Mouse (Mus musculus) ES-E14 (cell line): ENCODE data around the gene Cort. TPM values are rescaled to one million over a fixed set of nuclear protein-coding genes. Genes with fewer than 3 reads are reported as not detected.

Experiments
- DNase-seq: peaks from one replicate; pipeline ENCODE4 v3.0.0-alpha.2; 2013; ENCODE audit warnings: low read depth, low spot score
- H3K27ac ChIP-seq: 2 replicates; pipeline ENCODE4 v1.5.1; 2012; ENCODE audit warnings: low read depth, mild to moderate bottlenecking, low read length, moderate library complexity, mixed read lengths; ENCODE audit not compliant: poor library complexity, insufficient read depth, severe bottlenecking
- H3K36me3 ChIP-seq: 2 replicates; pipeline ENCODE4 v1.6.1; 2012; ENCODE audit warnings: mild to moderate bottlenecking, low read length, moderate library complexity, mixed read lengths; ENCODE audit not compliant: control insufficient read depth, poor library complexity, insufficient read depth, severe bottlenecking
- H3K4me1 ChIP-seq, 2 experiments: fragments of 150-350 bp in 1 of 2; sonication (generic) in 1 of 2; 2 replicates each; pipeline ENCODE4 v1.6.1; 2012; ENCODE audit warnings: low read length in 2 of 2, mild to moderate bottlenecking in 1 of 2, mixed read lengths in 1 of 2; ENCODE audit not compliant: control insufficient read depth in 2 of 2, insufficient read depth in 2 of 2, poor library complexity in 1 of 2
- H3K4me3 ChIP-seq, 2 experiments: fragments of 150-350 bp in 1 of 2; sonication (generic) in 1 of 2; 2 replicates each; pipeline ENCODE4 v1.5.1; 2012; ENCODE audit warnings: low read length in 2 of 2, low read depth in 1 of 2, mild to moderate bottlenecking in 1 of 2, mixed read lengths in 1 of 2; ENCODE audit not compliant: insufficient read depth in 1 of 2, poor library complexity in 1 of 2, severe bottlenecking in 1 of 2
- H3K9ac ChIP-seq: 2 replicates; pipeline ENCODE4 v1.6.1; 2012; ENCODE audit warnings: low read depth, mild to moderate bottlenecking, low read length, mixed read lengths; ENCODE audit not compliant: poor library complexity, insufficient read depth, severe bottlenecking
- H3K9me3 ChIP-seq: fragments of 150-350 bp; sonication (generic); 2 replicates; pipeline ENCODE4 v1.6.1; 2012; ENCODE audit warnings: low read depth, mild to moderate bottlenecking, low read length; ENCODE audit not compliant: control insufficient read depth, insufficient read depth
- CHD2 ChIP-seq: IDR thresholded peaks from 2 replicates; pipeline ENCODE4 v1.6.1; 2014; ENCODE audit warnings: mild to moderate bottlenecking, low read depth, low read length, inconsistent platforms
- HCFC1 ChIP-seq: IDR thresholded peaks from 2 replicates; pipeline ENCODE4 v1.6.1; 2012; ENCODE audit warnings: low read length, inconsistent platforms, borderline replicate concordance; ENCODE audit not compliant: insufficient read depth
- MAFK ChIP-seq: IDR thresholded peaks from 2 replicates; pipeline ENCODE4 v1.6.1; 2014; ENCODE audit warnings: mild to moderate bottlenecking, low read depth, low read length, inconsistent platforms; ENCODE audit not compliant: insufficient read depth
- ZC3H11A ChIP-seq: IDR thresholded peaks from 2 replicates; pipeline ENCODE4 v1.6.1; 2012; ENCODE audit warnings: low read depth, mild to moderate bottlenecking, inconsistent platforms, low read length, borderline replicate concordance
- ZNF384 ChIP-seq: IDR thresholded peaks from 2 replicates; pipeline ENCODE4 v1.6.1; 2012; ENCODE audit warnings: low read depth, low read length, inconsistent platforms
- in situ Hi-C, 2 experiments: fragments of 600-800 bp; cut with MboI; formaldehyde crosslinking; loops; one replicate each; pipeline ENCODE4 v1.15.1; 2025; ENCODE audit warnings: low sequenced_read_pairs in 2 of 2, inconsistent platforms in 1 of 2; ENCODE audit not compliant: unreplicated experiment in 2 of 2
- total RNA-seq: library from RNA; depleted of rRNA; stranded (reverse); fragments of 300-350 nt; gene quantifications from 2 replicates; pipeline ENCODE4 v1.2.3, GENCODE M21; 2012; rRNA removed

Gene Cort
- total RNA-seq, result 1.7 and 1.9 TPM in 2 replicates

GRCm38 (mm10) chr4:149126663-149127062 lies at the start of gene Cort:
Cort (minus strand) TSS chr4:149126763.
- no peak for DNase-seq
- no peak within 1 kb of the TSS for H3K4me3 ChIP-seq
- H3K27ac ChIP-seq, result no peak within 1 kb of the TSS
- peak within 1 kb of the TSS; percentile 9; the same call in 1 of the 2 replicates for H3K9ac ChIP-seq
- in situ Hi-C loops, result no loop called here
- TF ChIP-seq ZNF384, result no peak
- TF ChIP-seq MAFK, result no peak
- TF ChIP-seq ZC3H11A, result no peak
- no peak for TF ChIP-seq HCFC1
- no peak for TF ChIP-seq CHD2
- peaks cover 30% of the 10 kb centered on the region for H3K36me3 ChIP-seq
- H3K9me3 ChIP-seq, result no peaks in the 10 kb centered on the region
- peaks cover 4 to 25% of the 10 kb centered on the region in 2 experiments; a peak in 2 of 4 replicates for H3K4me1 ChIP-seq

- peaks cover 7 to 24% of the 10 kb centered on the region in 2 experiments for H3K4me1 ChIP-seq
- no peak for TF ChIP-seq ZNF384
- TF ChIP-seq CHD2, result no peak
- no peak for TF ChIP-seq MAFK
- TF ChIP-seq HCFC1, result no peak
- H3K4me3 ChIP-seq, result no peak overlapping the region
- H3K9ac ChIP-seq, result no peak overlapping the region
- H3K36me3 ChIP-seq, result no peaks in the 10 kb centered on the region; the same call in 1 of the 2 replicates
- no peak overlapping the region for H3K27ac ChIP-seq
- in situ Hi-C loops, result no loop called here
- no peaks in the 10 kb centered on the region for H3K9me3 ChIP-seq
- no peak for DNase-seq
These were observed 47.1 kb upstream of the Cort start for GRCm38 (mm10) chr4:149173661-149174060.

GRCm38 (mm10) chr4:149172666-149173065 lies 46.1 kb upstream of the Cort start:
- DNase-seq, result no peak
- H3K4me3 ChIP-seq, result no peak overlapping the region
- no peak overlapping the region for H3K9ac ChIP-seq
- H3K9me3 ChIP-seq, result no peaks in the 10 kb centered on the region
- no peak overlapping the region for H3K27ac ChIP-seq
- in situ Hi-C loops, result no loop called here
- H3K36me3 ChIP-seq, result no peaks in the 10 kb centered on the region; the same call in 1 of the 2 replicates
- no peak for TF ChIP-seq ZC3H11A
- no peak for TF ChIP-seq ZNF384
- no peak for TF ChIP-seq CHD2
- TF ChIP-seq MAFK, result no peak
- TF ChIP-seq HCFC1, result no peak
- peaks cover 7 to 24% of the 10 kb centered on the region in 2 experiments for H3K4me1 ChIP-seq

DNA sequence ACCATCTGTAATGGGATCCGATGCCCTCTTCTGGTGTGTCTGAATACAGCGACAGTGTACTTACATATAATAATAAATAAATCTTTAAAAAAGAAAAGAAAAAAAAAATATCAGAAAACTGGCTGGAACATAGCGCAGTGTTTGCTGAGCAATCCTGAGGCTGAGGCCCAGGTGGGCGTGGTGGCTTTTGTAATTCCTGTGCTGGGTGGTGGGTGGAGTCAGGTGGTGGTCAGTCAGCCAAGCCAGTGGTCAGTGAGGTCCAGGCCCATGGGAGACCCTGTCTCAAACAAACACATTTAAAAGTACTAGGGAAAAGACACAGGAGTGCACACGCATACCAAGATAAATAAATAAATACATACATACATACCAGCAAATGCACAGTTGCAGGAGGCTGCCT lies 45.5 kb upstream of the Cort start:
- no peak overlapping the region for H3K9ac ChIP-seq
- in situ Hi-C loops, result no loop called here
- no peak overlapping the region for H3K4me3 ChIP-seq
- TF ChIP-seq ZNF384 (no peak), MAFK (no peak), HCFC1 (no peak), CHD2 (no peak), ZC3H11A (no peak)
- H3K9me3 ChIP-seq, result no peaks in the 10 kb centered on the region
- H3K36me3 ChIP-seq, result no peaks in the 10 kb centered on the region
- peaks cover 7 to 22% of the 10 kb centered on the region in 2 experiments for H3K4me1 ChIP-seq
- no peak for DNase-seq
- H3K27ac ChIP-seq, result no peak overlapping the region

GRCm38 (mm10) chr4:149171581-149171981 lies 45.0 kb upstream of the Cort start:
- Histone ChIP-seq H3K27ac (peak overlapping the region; percentile 27), H3K9ac (no peak overlapping the region)

More at GRCm38 (mm10) chr4:149171581-149171981, 45.0 kb upstream of the Cort start:
- no peaks in the 10 kb centered on the region for H3K36me3 ChIP-seq
- in situ Hi-C loops, result no loop called here
- no peak for DNase-seq
- no peak overlapping the region for H3K4me3 ChIP-seq
- TF ChIP-seq ZNF384 (no peak), HCFC1 (no peak), CHD2 (no peak), ZC3H11A (no peak), MAFK (no peak)
- H3K9me3 ChIP-seq, result no peaks in the 10 kb centered on the region
- H3K4me1 ChIP-seq, result peaks cover 7 to 20% of the 10 kb centered on the region in 2 experiments
